Mouse (Mus musculus): ENCODE measurements around the gene Tmem150a.
A peak's percentile ranks its signal among the peaks of the same experiment; 100 is the strongest.

- peak; percentile 29; the same call in 1 of the 2 replicates for TF ChIP-seq CTCF (conservative IDR thresholded peaks at IDR 0.05; ENCODE audit: insufficient read depth, insufficient read length, low read depth, low read length)
- TF ChIP-seq POLR2A (IDR thresholded peaks at IDR 0.05; ENCODE audit: low read depth, low read length): no peak
These were observed at the start of gene Tmem150a for GRCm38 (mm10) chr6:72355066-72355911.
